Mouse (Mus musculus): Measurements from ENCODE around the gene Prph2. TPM values are rescaled to one million over a fixed set of nuclear protein-coding genes. Genes with fewer than 3 reads are reported as not detected.

Gene Prph2
- total RNA-seq, 1 experiment from 2014 or later: not detected

- DNase-seq: peak; percentile 28
Observed at GRCm38 (mm10) chr17:46890843-46891594, 19.2 kb upstream of the Prph2 start.

DNA sequence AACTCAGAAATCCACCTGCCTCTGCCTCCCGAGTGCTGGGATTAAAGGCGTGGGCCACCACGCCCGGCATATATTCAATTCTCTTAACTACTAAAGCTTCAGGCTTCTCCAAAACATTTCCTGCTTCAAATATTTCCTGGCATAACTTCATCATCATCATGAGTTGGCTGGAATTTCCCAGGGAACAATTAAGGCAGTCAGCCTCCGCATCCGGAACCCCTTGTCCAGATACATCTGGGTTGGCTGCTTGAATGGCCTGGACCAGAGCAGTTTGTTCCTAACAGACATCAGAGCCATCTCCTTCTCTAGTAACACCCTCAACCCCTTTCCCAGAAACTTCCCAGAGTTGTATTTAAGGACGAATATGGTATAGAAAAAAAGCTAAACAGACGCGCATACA, 14.8 kb upstream of the Prph2 start:
- no peak for DNase-seq

- DNase-seq: no peak
Observed at GRCm38 (mm10) chr17:46897221-46897950, 12.9 kb upstream of the Prph2 start.

DNA sequence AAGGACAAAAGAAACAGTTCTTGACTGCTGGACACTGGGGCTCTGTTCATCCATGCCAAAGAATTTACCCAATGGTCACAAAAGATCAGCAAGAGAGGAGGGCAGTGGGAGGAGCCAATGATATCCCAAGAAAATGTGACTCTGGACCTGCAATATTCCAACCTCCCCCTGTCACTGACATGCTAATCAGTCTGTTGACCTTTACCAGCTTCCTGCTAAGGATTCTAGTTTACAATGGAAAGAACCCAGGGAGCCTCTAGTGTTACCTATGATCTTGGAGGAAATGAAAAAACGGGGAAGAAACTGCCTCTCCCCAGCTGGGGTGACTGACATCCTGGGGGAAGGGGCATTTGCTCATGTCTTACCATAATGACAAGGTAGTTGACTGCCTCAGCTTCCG, 9.3 kb upstream of the Prph2 start:
- DNase-seq: no peak

GRCm38 (mm10) chr17:46903876-46904490, 6.3 kb upstream of the Prph2 start:
- peak; percentile 74 for DNase-seq

GRCm38 (mm10) chr17:46912331-46912730, 2.1 kb downstream of the Prph2 start:
- peak; percentile 20 for DNase-seq

DNA sequence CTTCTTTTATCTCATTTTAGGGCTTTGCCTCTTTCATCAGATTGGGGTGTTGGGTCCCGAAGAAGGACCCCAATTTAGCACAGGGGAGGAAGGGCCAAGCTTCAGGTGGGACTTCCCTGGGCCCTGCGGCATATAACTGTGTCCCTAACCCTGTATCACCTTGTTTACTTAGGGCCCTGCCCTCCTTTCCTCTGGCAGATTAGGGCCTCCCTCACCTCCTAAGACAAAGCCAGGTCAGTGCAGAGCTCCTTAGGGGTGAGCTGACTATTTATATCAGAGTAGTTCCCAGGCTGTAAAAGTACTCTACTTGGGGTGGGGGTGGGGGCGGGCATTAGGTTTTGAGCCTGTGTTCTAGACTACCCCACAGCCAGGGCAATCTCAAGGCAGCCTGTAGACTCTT, 4.9 kb downstream of the Prph2 start:
- DNase-seq: no peak

DNA sequence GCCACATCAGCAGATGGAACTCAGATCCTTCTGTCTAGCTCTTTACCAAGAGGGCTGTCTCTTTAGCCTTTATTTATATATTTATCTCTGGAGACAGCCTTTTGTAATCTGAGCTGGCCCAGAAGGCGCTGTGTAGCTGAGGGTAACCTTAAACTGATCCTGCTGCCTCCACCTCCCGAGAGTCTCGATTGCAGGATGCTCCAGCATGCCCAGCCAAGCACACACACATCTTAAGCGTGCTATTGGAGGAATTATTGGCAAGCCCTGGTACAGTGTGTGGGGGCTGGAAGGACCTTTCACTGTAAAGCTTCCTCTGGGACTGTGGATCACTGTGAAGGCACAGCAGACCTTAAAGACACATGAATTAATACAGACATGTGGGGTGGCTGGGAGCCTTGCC, 8.7 kb downstream of the Prph2 start:
- no peak for DNase-seq

DNA sequence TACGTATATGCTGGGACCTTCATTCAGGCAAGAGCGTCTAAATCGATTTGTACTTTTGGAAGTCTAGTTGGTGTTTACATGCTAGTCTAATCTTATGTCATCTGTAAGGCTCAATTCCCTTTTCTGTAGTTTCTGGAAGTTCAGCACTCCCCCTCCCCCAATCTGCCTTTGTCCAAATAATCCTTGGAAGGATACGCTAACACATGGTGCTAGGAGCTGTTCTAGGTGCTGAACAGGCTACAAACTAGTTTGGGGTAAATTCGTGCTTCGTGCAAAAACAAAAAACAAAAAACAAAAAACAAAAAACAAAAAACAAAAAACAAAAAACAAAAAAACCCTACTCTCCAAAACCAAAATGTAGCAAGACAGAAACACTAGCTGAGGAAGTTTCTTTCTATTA, 10.6 kb downstream of the Prph2 start:
- DNase-seq: no peak

- no peak for DNase-seq
Observed at GRCm38 (mm10) chr17:46926192-46926591, 15.9 kb downstream of the Prph2 start.

GRCm38 (mm10) chr17:46926941-46927340, 16.7 kb downstream of the Prph2 start:
- no peak for DNase-seq

GRCm38 (mm10) chr17:46927781-46928180, 17.5 kb downstream of the Prph2 start:
- no peak for DNase-seq

GRCm38 (mm10) chr17:46929277-46929676, 19.0 kb downstream of the Prph2 start:
- DNase-seq: no peak

DNA sequence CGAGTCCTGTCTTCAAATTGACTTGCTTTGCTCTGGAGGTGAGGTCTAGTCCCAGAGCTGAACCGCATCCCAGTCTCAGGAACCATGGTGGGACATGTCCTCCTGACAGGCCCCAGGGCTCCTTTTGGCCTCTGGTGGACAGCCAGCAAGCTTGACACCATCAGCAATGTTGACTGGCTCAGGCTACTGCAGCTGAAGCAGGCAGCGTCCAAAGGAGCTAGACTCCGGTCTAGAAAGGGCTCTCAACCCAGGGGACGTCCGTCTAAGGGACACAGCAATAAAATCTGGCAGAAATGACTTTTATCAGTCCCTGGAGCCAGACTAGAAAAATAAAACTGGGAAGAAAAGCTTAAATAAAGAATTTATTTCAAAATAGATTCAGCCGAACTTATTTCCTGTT, 19.6 kb downstream of the Prph2 start:
- DNase-seq: no peak

- peak; percentile 35 for DNase-seq
Observed at GRCm38 (mm10) chr17:46932961-46933360, 22.7 kb downstream of the Prph2 start.

GRCm38 (mm10) chr17:46933557-46934348, 23.5 kb downstream of the Prph2 start:
- peak; percentile 64 for DNase-seq

DNA sequence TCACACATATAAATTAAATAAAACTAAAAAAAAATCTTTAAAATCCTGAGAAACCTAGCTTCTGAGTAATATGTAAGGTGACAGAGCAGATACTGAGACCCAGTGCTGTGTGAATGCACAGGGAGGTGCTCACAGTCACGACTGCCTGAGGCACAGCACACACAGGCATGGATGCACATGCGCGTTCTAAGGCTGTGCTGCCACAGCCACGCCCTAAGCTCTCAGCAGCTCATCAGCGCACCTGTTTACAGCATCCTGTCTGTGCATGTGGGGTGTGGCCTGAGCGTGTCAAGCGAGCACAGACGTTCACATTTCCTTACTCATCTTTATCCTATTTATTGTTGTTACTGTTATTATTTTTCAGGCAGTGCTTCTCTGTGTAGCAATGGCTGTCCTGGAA, 30.2 kb downstream of the Prph2 start:
- DNase-seq: no peak

DNA sequence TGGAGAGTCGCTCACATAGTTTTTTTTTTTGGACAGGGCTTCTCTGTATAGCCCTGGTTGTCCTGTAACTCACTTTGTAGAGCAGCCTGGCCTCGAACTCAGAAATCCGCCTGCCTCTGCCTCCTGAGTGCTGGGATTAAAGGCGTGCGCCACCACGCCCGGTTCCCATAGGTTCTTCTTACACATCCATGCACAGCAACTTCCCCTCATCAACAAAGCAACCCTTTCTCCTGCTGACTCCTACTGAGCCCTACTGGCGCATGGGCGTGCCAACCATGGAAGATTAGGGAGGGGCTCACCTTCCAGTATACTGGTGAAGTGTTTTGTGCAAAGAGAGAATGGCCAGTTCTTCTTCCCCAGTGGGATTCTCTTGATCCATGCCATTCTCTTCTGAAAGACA, 32.2 kb downstream of the Prph2 start:
- DNase-seq: no peak

- no peak for DNase-seq
Observed at GRCm38 (mm10) chr17:46946276-46946675, 36.0 kb downstream of the Prph2 start.

- no peak for DNase-seq
Observed at GRCm38 (mm10) chr17:46958045-46958444, 47.8 kb downstream of the Prph2 start.

- peak; percentile 31 for DNase-seq
Observed at GRCm38 (mm10) chr17:46960216-46960615, 50.0 kb downstream of the Prph2 start.

GRCm38 (mm10) chr17:46962153-46962552, 51.9 kb downstream of the Prph2 start:
- DNase-seq: no peak

- DNase-seq: no peak
Observed at GRCm38 (mm10) chr17:46963186-46963585, 52.9 kb downstream of the Prph2 start.
